ENCODE assay signal across 8 mouse cellular contexts in the genomic region with DNA sequence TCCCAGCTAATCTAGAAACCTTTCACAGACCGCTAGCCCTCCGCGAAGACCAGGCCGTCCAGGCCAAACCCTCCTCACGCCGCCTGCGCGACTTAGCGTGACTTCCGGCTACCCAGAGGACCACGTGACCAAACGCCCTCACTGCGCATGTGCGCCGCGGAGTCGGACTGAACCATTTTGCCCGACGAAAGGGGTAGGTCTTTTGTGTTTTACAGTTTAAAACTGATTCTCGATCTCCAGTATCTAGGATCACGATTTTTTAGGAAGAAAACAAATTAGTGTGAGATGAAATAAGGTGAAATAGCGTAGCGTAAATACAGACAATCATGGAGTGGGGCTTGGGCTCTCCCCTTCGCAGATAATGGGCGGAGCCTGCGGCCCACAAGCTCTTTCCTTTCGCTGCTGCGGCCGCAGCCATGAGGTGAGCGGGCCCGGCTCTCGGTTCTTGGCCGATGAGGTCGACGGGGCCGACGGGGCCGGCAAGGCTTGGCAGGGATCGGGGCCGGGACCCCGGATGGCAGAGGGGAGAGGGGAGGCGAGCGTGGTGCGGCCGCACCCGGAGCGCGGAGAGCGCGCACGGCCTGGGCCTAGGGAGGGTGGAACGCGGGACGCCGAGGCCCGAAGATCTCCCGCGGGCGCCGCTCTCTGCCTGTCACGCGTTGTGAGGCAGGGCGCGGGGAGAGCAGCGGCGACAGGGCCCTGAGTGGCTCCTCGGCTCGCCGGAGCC. TPM values are rescaled to one million over a fixed set of nuclear protein-coding genes. Genes with fewer than 3 reads are reported as not detected.
A peak's percentile ranks its signal among the peaks of the same experiment; 100 is the strongest.
DNase-seq lines count a peak whose midpoint lies in the region; ATAC-seq and TF ChIP-seq lines count a peak whose summit lies in the region.

Gene Rpl19, plus strand, starts transcription at position 141 of the 727 bp plus-strand sequence.

- ATAC-seq in hindbrain, postnatal 0 days: peak; percentile 73
- ATAC-seq in megakaryocyte, adult 5-6 weeks (ENCODE audit: poor library complexity, severe bottlenecking): peak; percentile 86

- intact Hi-C loops in gastrocnemius, adult 2 months (cut with DNase I): loop anchor here (5.0 kb wide), 2 partner anchors 121 to 176 kb away; partner anchors contain the start of gene Cdk12
- intact Hi-C loops in left cerebral cortex, adult 2 months (cut with DNase I): loop anchor here (5.0 kb wide), 1 partner anchor 176 kb away; the partner anchor contains the start of gene Cdk12

- H3K4me3 ChIP-seq in gastrocnemius, adult 2 months: peak within 1 kb of the TSS; percentile 81
- H3K4me3 ChIP-seq in hindbrain, postnatal 0 days (ENCODE audit: low read length): peak within 1 kb of the TSS; percentile 98
- peak within 1 kb of the TSS; percentile 80 for H3K4me3 ChIP-seq in left cerebral cortex, adult 2 months

- no peaks in the 10 kb centered on the region for H3K27me3 ChIP-seq in hindbrain, postnatal 0 days (ENCODE audit: insufficient read depth, low read length)

- WGBS in hindbrain, postnatal 0 days: 1% methylated on average over 67 of the region's 69 CpGs

- peaks cover 18% of the 10 kb centered on the region for H3K4me1 ChIP-seq in hindbrain, postnatal 0 days (ENCODE audit: insufficient read depth, low read length)

- no peaks in the 10 kb centered on the region for H3K9me3 ChIP-seq in hindbrain, postnatal 0 days (ENCODE audit: low read length)

- peaks cover 25% of the 10 kb centered on the region; the same call in 1 of the 2 replicates for H3K36me3 ChIP-seq in hindbrain, postnatal 0 days (ENCODE audit: insufficient read depth, low read length)

- TF ChIP-seq CTCF in gastrocnemius, adult 2 months (IDR thresholded peaks at IDR 0.05): no peak
- no peak for TF ChIP-seq CTCF in hindbrain, postnatal 0 days (IDR thresholded peaks at IDR 0.05; ENCODE audit: low read depth)
- no peak for TF ChIP-seq CTCF in left cerebral cortex, adult 2 months (IDR thresholded peaks at IDR 0.05)

- peak; percentile 87 for DNase-seq in WW6 (ENCODE audit: low read depth, low spot score)
- DNase-seq in cerebellum, postnatal 4 days (ENCODE audit: low spot score in 2 of 2): peak; percentile 85 to 94
- peak; percentile 96 for DNase-seq in gastrocnemius, adult 2 months
- DNase-seq in hindbrain, postnatal 0 days (ENCODE audit: low spot score): peak; percentile 95
- DNase-seq in left cerebral cortex, adult 2 months (ENCODE audit: extremely low spot score in 1 of 2, low spot score in 2 of 2): peak; percentile 88 to 92
- DNase-seq in right cerebral cortex, adult 2 months (ENCODE audit: low spot score in 2 of 2): peak; percentile 92 to 93
- peak; percentile 92 for DNase-seq in urinary bladder, postnatal 14 days (ENCODE audit: low spot score)

- peak within 1 kb of the TSS; percentile 81 for H3K4me2 ChIP-seq in hindbrain, postnatal 0 days (ENCODE audit: low read depth, low read length)

- peak within 1 kb of the TSS; percentile 97 for H3K27ac ChIP-seq in gastrocnemius, adult 2 months
- H3K27ac ChIP-seq in hindbrain, postnatal 0 days: peak within 1 kb of the TSS; percentile 95
- H3K27ac ChIP-seq in left cerebral cortex, adult 2 months: peak within 1 kb of the TSS; percentile 98

- peak within 1 kb of the TSS; percentile 99 for H3K9ac ChIP-seq in hindbrain, postnatal 0 days (replicated peaks; ENCODE audit: low read length)

RNA-seq across cellular contexts. Expression of gene Rpl19, which starts in this region (rescaled TPM):
- 100 to 1,000 TPM; 404 to 490 TPM for total RNA-seq in gastrocnemius, adult 2 months (2021)
- 462 and 515 TPM in 2 replicates for total RNA-seq in hindbrain, postnatal 0 days (2014; rRNA removed)
- 650 and 673 TPM in 2 replicates for polyA plus RNA-seq in hindbrain, postnatal 0 days (2015; fragmentation: Nextera tagmentation; extraction: Ambion mirVana)
- 100 to 1,000 TPM; 560 to 591 TPM for total RNA-seq in left cerebral cortex, adult 2 months (2021)
- total RNA-seq in megakaryocyte, adult 5-6 weeks (2015): 2,687 and 2,729 TPM in 2 replicates
- total RNA-seq in megakaryocyte, adult 5-6 weeks (2017): 1,233 and 1,246 TPM in 2 replicates

Comparison
In these comparisons a context has a peak if more than half of its experiments do, and no peak if none do; other contexts are left out.
1. Peak in every context shown above with its lines: DNase-seq, ATAC-seq, H3K4me3 ChIP-seq and H3K27ac ChIP-seq.